Mouse (Mus musculus): ENCODE results near the gene Rhoh. TPM values are rescaled to one million over a fixed set of nuclear protein-coding genes. Genes with fewer than 3 reads are reported as not detected.

Rhoh gene
- total and polyA plus RNA-seq, 3 experiments, result 12.1 to 22.1 (median 18.9) TPM

DNA sequence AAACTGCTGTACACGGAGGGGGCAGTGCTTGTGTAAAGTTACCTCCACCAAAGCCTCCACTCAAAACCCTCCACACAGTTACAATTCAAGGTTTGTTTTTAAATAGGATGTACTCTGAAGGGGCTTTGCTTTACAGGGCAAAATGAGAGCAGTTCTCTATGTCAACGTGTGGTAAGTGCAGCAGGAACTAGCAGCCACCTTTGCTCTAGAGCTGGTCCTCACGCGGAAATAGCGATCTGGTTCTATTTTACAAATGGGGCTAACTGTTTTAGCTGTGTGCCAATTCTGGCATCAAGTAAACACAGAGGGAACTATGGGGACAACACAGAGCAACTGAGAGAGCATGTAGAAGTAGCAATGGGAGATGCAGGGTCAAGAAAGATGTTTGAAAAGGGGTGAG lies 27.1 kb downstream of the Rhoh start:
- Histone ChIP-seq H3K4me1 (ENCODE audit: control insufficient read depth in 1 of 2, insufficient read depth in 2 of 2) (peaks cover 7 to 55% of the 10 kb centered on the region in 2 experiments), H3K79me2 (replicated peaks; ENCODE audit: control insufficient read depth, extremely low read depth, insufficient read depth, poor library complexity, severe bottlenecking) (peaks cover 45% of the 10 kb centered on the region), H3K9ac (ENCODE audit: insufficient read depth, low read depth) (no peak overlapping the region), H3K27me3 (replicated peaks) (no peaks in the 10 kb centered on the region), H3K36me3 (replicated peaks in 1 of 2; ENCODE audit: control insufficient read depth in 1 of 2, insufficient read depth in 1 of 2, low read length in 1 of 2) (peaks cover 15 to 67% of the 10 kb centered on the region in 2 experiments), H3K4me3 (replicated peaks in 1 of 3; ENCODE audit: low read depth in 2 of 3, low read length in 2 of 3, poor library complexity in 1 of 3) (no peak overlapping the region), H3K9me3 (replicated peaks; ENCODE audit: low read length) (no peaks in the 10 kb centered on the region), H3K27ac (ENCODE audit: insufficient read depth, low read depth) (no peak overlapping the region), H3K4me2 (ENCODE audit: insufficient read depth, low read depth, poor library complexity, severe bottlenecking) (no peak overlapping the region)
- in situ Hi-C loops (cut with MboI; ENCODE audit: low pct_ligation_motif_present, low pct_unique_long_range_greater_than_20kb, low sequenced_read_pairs) (no loop called here), dilution Hi-C loops (cut with MboI; ENCODE audit: extremely low pct_ligation_motif_present, extremely low pct_unique_long_range_greater_than_20kb, low sequenced_read_pairs) (no loop called here)
- no peak for TF ChIP-seq MAX (IDR thresholded peaks at IDR 0.05; ENCODE audit: low read length)
- no peak for TF ChIP-seq CHD1 (IDR thresholded peaks at IDR 0.05; ENCODE audit: low read depth, low read length)
- TF ChIP-seq CTCF (conservative IDR thresholded peaks at IDR 0.05 in 1 of 2, IDR thresholded peaks at IDR 0.05 in 1 of 2; ENCODE audit: low read depth in 2 of 2, low read length in 2 of 2), result no peak
- TF ChIP-seq POLR2A (IDR thresholded peaks at IDR 0.05; ENCODE audit: low read depth, low read length), result no peak
- TF ChIP-seq ZNF384 (IDR thresholded peaks at IDR 0.05; ENCODE audit: low read depth, low read length), result no peak
- no peak for DNase-seq (ENCODE audit: extremely low read depth)

DNA sequence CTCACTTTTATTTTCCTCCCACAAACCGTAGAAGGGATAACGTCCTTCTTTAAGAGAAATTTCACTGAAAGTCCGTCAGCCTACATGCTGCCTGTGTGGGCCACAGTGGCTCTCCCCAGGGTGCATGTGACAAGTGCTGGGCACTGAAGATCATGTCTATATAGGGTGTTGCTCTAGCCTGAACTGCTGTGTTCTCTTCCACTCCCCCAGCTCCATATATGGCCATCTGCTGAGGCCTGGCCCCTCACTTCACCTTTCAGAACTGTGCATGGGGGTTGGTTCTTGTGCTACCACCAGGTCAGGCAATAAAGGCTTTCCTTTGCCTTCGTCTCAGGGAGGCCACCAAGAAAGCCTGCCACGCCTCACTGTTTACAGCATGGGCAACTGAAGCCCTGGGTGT lies 28.0 kb downstream of the Rhoh start:
- dilution Hi-C loops (cut with MboI; ENCODE audit: extremely low pct_ligation_motif_present, extremely low pct_unique_long_range_greater_than_20kb, low sequenced_read_pairs), result no loop called here
- no peaks in the 10 kb centered on the region for H3K27me3 ChIP-seq (replicated peaks)
- H3K9me3 ChIP-seq (replicated peaks; ENCODE audit: low read length), result no peaks in the 10 kb centered on the region
- H3K36me3 ChIP-seq (replicated peaks in 1 of 2; ENCODE audit: control insufficient read depth in 1 of 2, insufficient read depth in 1 of 2, low read length in 1 of 2), result peaks cover 17 to 74% of the 10 kb centered on the region in 2 experiments
- DNase-seq (ENCODE audit: extremely low read depth), result peak; percentile 55
- no peak overlapping the region for H3K4me2 ChIP-seq (ENCODE audit: insufficient read depth, low read depth, poor library complexity, severe bottlenecking)
- in situ Hi-C loops (cut with MboI; ENCODE audit: low pct_ligation_motif_present, low pct_unique_long_range_greater_than_20kb, low sequenced_read_pairs), result no loop called here
- peaks cover 5 to 46% of the 10 kb centered on the region in 2 experiments for H3K4me1 ChIP-seq (ENCODE audit: control insufficient read depth in 1 of 2, insufficient read depth in 2 of 2)
- H3K79me2 ChIP-seq (replicated peaks; ENCODE audit: control insufficient read depth, extremely low read depth, insufficient read depth, poor library complexity, severe bottlenecking), result peaks cover 37% of the 10 kb centered on the region
- no peak overlapping the region for H3K9ac ChIP-seq (ENCODE audit: insufficient read depth, low read depth)
- H3K4me3 ChIP-seq (replicated peaks in 1 of 3; ENCODE audit: low read depth in 2 of 3, low read length in 2 of 3, poor library complexity in 1 of 3), result no peak overlapping the region
- H3K27ac ChIP-seq (ENCODE audit: insufficient read depth, low read depth), result no peak overlapping the region
- no peak for TF ChIP-seq JUN (IDR thresholded peaks at IDR 0.05; ENCODE audit: insufficient read depth, low read depth, low read length)
- no peak for TF ChIP-seq POLR2AphosphoS2 (IDR thresholded peaks at IDR 0.05; ENCODE audit: low read depth, low read length)
- no peak for TF ChIP-seq MXI1 (IDR thresholded peaks at IDR 0.05; ENCODE audit: low read depth, low read length)
- no peak for TF ChIP-seq KAT2A (IDR thresholded peaks at IDR 0.05; ENCODE audit: insufficient replicate concordance, low read length)
- TF ChIP-seq MAX (IDR thresholded peaks at IDR 0.05; ENCODE audit: low read length), result no peak; the same call in 1 of the 2 replicates
- no peak for TF ChIP-seq TCF12 (IDR thresholded peaks at IDR 0.05; ENCODE audit: low read depth, low read length)
- no peak for TF ChIP-seq USF1 (IDR thresholded peaks at IDR 0.05; ENCODE audit: low read depth, low read length)
- no peak for TF ChIP-seq ZMIZ1 (IDR thresholded peaks at IDR 0.05; ENCODE audit: low read depth, low read length)
- no peak for TF ChIP-seq SMC3 (IDR thresholded peaks at IDR 0.05; ENCODE audit: low read depth, low read length)
- no peak for TF ChIP-seq POLR2A (IDR thresholded peaks at IDR 0.05; ENCODE audit: low read depth, low read length)
- TF ChIP-seq ETS1 (conservative IDR thresholded peaks at IDR 0.05; ENCODE audit: low read depth, low read length), result no peak
- TF ChIP-seq MYC (IDR thresholded peaks at IDR 0.05; ENCODE audit: low read depth, low read length), result no peak
- no peak for TF ChIP-seq JUND (conservative IDR thresholded peaks at IDR 0.05; ENCODE audit: low read depth, low read length)
- TF ChIP-seq HCFC1 (IDR thresholded peaks at IDR 0.05; ENCODE audit: low read depth, low read length), result no peak
- no peak for TF ChIP-seq IRF4 (IDR thresholded peaks at IDR 0.05; ENCODE audit: low read depth, low read length)
- TF ChIP-seq UBTF (IDR thresholded peaks at IDR 0.05; ENCODE audit: low read depth, low read length), result no peak
- TF ChIP-seq CHD1 (IDR thresholded peaks at IDR 0.05; ENCODE audit: low read depth, low read length), result no peak
- TF ChIP-seq BHLHE40 (IDR thresholded peaks at IDR 0.05; ENCODE audit: low read depth, low read length), result no peak
- no peak for TF ChIP-seq PAX5 (IDR thresholded peaks at IDR 0.05; ENCODE audit: low read length)
- TF ChIP-seq E2F4 (IDR thresholded peaks at IDR 0.05; ENCODE audit: insufficient replicate concordance, low read depth, low read length), result no peak

Data from CH12.LX (cell line).